Mouse (Mus musculus): ENCODE data around the gene Ssna1.

GRCm38 (mm10) chr2:25272515-25272914, 277 bp upstream of the Ssna1 start:
- TF ChIP-seq CTCF (IDR thresholded peaks at IDR 0.05; ENCODE audit: borderline replicate concordance, extremely low read depth, insufficient read depth, insufficient read length) (no peak), POLR2A (IDR thresholded peaks at IDR 0.05; ENCODE audit: borderline replicate concordance, extremely low read depth, insufficient read depth, insufficient read length, poor library complexity, severe bottlenecking) (no peak)

All from brain, embryonic 14.5 days (tissue).